Mouse (Mus musculus) hindbrain, embryonic 11.5 days (tissue): ENCODE measurements at regions not wholly inside any gene's neighbourhood (a gene's known extent, or its start where the extent isn't known, plus 50 kb on each side); places are given as distances from the start of the nearest gene placed in this dataset.
"Not testable (repeated sequence)": the region's sequence is repeated elsewhere in the genome, so short reads cannot be mapped to it uniquely, and the experiment has no call there.

ENCODE experiments used
- ATAC-seq: fragments of 200-750 bp; cut with Nextera tagmentation; 2 replicates; pipeline ENCODE4 v1.8.0; 2017; ENCODE audit warnings: mild to moderate bottlenecking, moderate TSS enrichment, moderate library complexity; ENCODE audit not compliant: low FRiP score
- DNase-seq: peaks from one replicate; pipeline ENCODE4 v3.0.0-alpha.2; 2015; ENCODE audit warnings: low spot score
- H3K27ac ChIP-seq: fragments of 300-500 bp; sonication (generic); 2 replicates; pipeline ENCODE4 v1.5.1; 2014; ENCODE audit warnings: mild to moderate bottlenecking, low read depth, low read length
- H3K27me3 ChIP-seq: fragments of 300-500 bp; sonication (generic); 2 replicates; pipeline ENCODE4 v1.6.1; 2014; ENCODE audit warnings: mild to moderate bottlenecking, low read length, moderate library complexity, mixed read lengths; ENCODE audit not compliant: control insufficient read depth, insufficient read depth
- H3K36me3 ChIP-seq: fragments of 300-500 bp; sonication (generic); 2 replicates; pipeline ENCODE4 v1.6.1; 2014; ENCODE audit warnings: mild to moderate bottlenecking, low read length, moderate library complexity, mixed read lengths; ENCODE audit not compliant: control insufficient read depth, insufficient read depth
- H3K4me1 ChIP-seq: fragments of 300-500 bp; sonication (generic); replicated peaks from 2 replicates; pipeline ENCODE4 v1.6.1; 2014; ENCODE audit warnings: low read length, mixed read lengths; ENCODE audit not compliant: control insufficient read depth, insufficient read depth
- H3K4me2 ChIP-seq: fragments of 300-500 bp; sonication (generic); replicated peaks from 2 replicates; pipeline ENCODE4 v1.6.1; 2014; ENCODE audit warnings: mild to moderate bottlenecking, low read depth, low read length
- H3K4me3 ChIP-seq: fragments of 300-500 bp; sonication (generic); 2 replicates; pipeline ENCODE4 v1.5.1; 2014; ENCODE audit warnings: low read depth, low read length
- H3K9ac ChIP-seq: fragments of 300-500 bp; sonication (generic); 2 replicates; pipeline ENCODE4 v1.6.1; 2014; ENCODE audit warnings: low read depth, low read length
- H3K9me3 ChIP-seq: fragments of 300-500 bp; sonication (generic); 2 replicates; pipeline ENCODE4 v1.6.1; 2016; ENCODE audit warnings: low read length; ENCODE audit not compliant: control insufficient read depth
- WGBS: fragments of 180-500 bp; shearing (Covaris S2); extraction: QIAGEN DNeasy Blood & Tissue Kit; methylation state at CpG from one replicate; pipeline ENCODE4 v1.1.7; 2014; 5-methylcytosine and 5-hydroxymethylcytosine counted together

GRCm38 (mm10) chr6:3179603-3180348 lies 219.6 kb downstream of the Samd9l start:
- peaks cover 18% of the 10 kb centered on the region for H3K9me3 ChIP-seq
- not testable (repeated sequence) for H3K4me3 ChIP-seq, H3K27ac ChIP-seq, DNase-seq, H3K9ac ChIP-seq, ATAC-seq, H3K4me2 ChIP-seq, H3K36me3 ChIP-seq, H3K4me1 ChIP-seq, H3K27me3 ChIP-seq
- WGBS, result 78% methylated on average over 7 of the region's 10 CpGs

DNA sequence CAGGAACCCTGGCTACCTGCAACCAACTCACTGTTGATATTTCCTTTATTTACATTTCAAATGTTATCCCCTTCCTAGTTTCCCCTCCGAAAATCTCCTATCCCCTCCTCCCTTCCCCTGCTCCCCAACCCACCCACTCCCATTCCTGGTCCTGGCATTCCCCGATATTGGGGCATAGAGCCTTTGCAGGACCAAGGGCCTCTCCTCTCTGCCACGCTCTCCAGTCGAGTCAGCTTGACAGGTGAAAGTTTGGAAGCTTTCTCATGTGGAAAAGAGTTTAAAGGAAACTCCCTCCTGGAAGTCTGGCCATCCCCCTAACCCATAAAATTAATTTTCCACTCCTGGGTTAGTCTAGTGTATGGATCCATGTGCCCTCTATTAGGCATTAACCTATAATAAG lies 229.9 kb downstream of the Samd9l start:
- H3K4me1 ChIP-seq, H3K4me3 ChIP-seq, H3K4me2 ChIP-seq, H3K9me3 ChIP-seq, H3K27me3 ChIP-seq, H3K9ac ChIP-seq, DNase-seq, H3K36me3 ChIP-seq, ATAC-seq, H3K27ac ChIP-seq: not testable (repeated sequence)
- 94% methylated on average over 3 of the region's 4 CpGs for WGBS

DNA sequence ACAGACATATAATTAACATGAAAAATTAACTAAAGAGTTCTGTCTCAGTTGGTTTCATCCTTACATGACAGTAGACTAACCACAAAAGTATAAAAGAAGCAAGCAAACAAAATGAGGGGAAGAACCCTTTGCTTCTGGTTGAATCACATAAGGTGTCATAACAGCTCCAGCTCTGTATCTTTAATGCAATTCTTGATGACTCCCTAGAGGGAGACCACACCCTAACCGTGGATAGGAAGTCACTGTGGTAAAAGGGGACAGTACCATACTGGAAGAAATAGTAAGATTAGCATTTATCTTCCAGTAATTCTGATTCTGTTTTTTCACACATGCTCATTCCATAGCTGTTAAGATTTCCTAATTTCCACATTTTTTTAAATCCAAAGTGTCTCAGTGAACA lies 233.2 kb downstream of the Samd9l start:
- H3K27ac ChIP-seq, H3K27me3 ChIP-seq, H3K9ac ChIP-seq, H3K4me2 ChIP-seq, H3K9me3 ChIP-seq, ATAC-seq, H3K4me3 ChIP-seq, H3K36me3 ChIP-seq, DNase-seq, H3K4me1 ChIP-seq: not testable (repeated sequence)
- WGBS, result no CpG with 5 or more reads among the region's 1 CpGs

DNA sequence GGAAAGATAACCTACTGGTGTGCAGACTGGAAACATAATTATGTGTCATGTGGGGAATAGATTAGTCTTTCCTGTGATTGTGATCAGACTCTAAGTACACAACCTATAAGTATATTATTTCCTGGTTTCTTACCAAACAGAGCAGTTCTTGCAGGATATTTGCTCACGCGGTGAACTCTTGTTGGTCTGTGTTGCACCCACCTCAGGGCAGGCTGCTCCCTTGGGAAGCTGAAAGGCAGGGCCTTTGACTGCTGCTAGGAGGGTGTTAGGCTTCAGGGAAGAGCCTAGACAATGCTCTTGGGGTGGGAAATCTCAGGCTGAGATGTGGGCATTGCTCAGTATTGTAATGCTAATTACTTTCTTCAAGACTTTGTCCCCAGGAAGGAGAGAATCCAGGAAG lies 247.5 kb downstream of the Samd9l start:
- not testable (repeated sequence) for H3K27ac ChIP-seq, H3K36me3 ChIP-seq, H3K27me3 ChIP-seq, DNase-seq, H3K9me3 ChIP-seq, H3K9ac ChIP-seq, H3K4me3 ChIP-seq, H3K4me1 ChIP-seq, H3K4me2 ChIP-seq, ATAC-seq
- WGBS, result 33% methylated on average over 2 of the region's 2 CpGs

GRCm38 (mm10) chr6:3137823-3138222 lies 261.5 kb downstream of the Samd9l start:
- not testable (repeated sequence) for H3K9me3 ChIP-seq, H3K9ac ChIP-seq, H3K36me3 ChIP-seq, DNase-seq, H3K4me3 ChIP-seq, ATAC-seq, H3K27me3 ChIP-seq, H3K4me1 ChIP-seq, H3K27ac ChIP-seq, H3K4me2 ChIP-seq
- 74% methylated on average over 3 of the region's 3 CpGs for WGBS

DNA sequence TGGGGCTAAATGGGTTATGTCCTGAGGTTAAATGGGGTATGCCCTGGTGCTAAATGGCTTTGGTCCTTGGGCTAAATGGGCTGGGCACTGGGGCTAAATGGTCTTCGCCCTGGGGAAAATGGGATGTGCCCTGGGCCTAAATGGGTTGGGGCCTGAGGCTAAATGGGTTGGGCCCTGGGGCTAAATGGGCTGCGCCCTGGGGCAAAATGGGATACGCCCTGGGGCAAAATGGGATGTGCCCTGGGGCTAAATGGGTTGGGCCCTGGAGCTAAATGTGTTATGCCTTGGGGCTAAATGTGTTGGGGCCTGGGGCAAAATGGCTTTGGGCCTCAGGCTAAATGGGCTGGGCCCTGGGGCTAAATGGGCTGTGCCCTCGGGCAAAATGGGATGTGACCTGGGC lies 265.6 kb downstream of the Samd9l start:
- not testable (repeated sequence) for H3K4me1 ChIP-seq, H3K4me2 ChIP-seq, H3K27ac ChIP-seq, ATAC-seq, H3K9me3 ChIP-seq, H3K4me3 ChIP-seq, H3K27me3 ChIP-seq, H3K9ac ChIP-seq, H3K36me3 ChIP-seq, DNase-seq
- 78% methylated on average over 4 of the region's 4 CpGs for WGBS

DNA sequence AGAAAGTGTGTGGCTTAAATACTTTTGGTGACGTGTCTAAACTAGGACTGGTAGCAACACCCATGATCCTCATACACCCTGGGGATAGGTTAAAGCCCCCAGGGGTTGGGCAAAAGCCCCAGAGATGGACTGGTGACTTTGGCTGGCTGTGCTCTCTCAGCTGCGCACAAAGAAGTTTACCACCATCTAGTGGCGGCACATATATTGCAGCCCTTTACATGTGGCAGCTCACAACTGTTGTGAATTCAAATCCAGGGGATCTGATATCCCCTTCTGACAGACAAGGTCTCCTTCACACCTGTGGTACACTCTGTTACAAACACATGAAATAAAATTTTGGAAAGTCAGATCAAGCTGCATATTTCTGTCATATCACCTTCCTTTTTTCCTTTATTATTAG lies 283.1 kb downstream of the Samd9l start:
- not testable (repeated sequence) for H3K9me3 ChIP-seq, H3K4me3 ChIP-seq, H3K4me2 ChIP-seq, ATAC-seq, H3K9ac ChIP-seq, H3K4me1 ChIP-seq, H3K36me3 ChIP-seq, H3K27ac ChIP-seq, H3K27me3 ChIP-seq, DNase-seq
- 40% methylated on average over 1 of the region's 3 CpGs for WGBS
